Mouse (Mus musculus) MEL (cell line): ENCODE data around the gene Rpp14.

ENCODE experiments used
- CTCF ChIP-seq, 3 experiments: IDR thresholded peaks in 2 of 3; conservative IDR thresholded peaks in 1 of 3; 2 replicates each; pipeline ENCODE4 v1.5.1; 2011 to 2012; ENCODE audit warnings: low read length in 3 of 3, low read depth in 2 of 3, mild to moderate bottlenecking in 2 of 3, improper control_type of control experiment in 1 of 3, inconsistent platforms in 1 of 3, mixed read lengths in 1 of 3, moderate library complexity in 1 of 3; ENCODE audit not compliant: control insufficient read depth in 1 of 3, insufficient read depth in 1 of 3, poor library complexity in 1 of 3, severe bottlenecking in 1 of 3
- POLR2A ChIP-seq, 2 experiments: IDR thresholded peaks; 2 replicates each; pipeline ENCODE4 v1.6.1; 2011 to 2012; ENCODE audit warnings: low read length in 2 of 2, mild to moderate bottlenecking in 2 of 2, control low read depth in 1 of 2, improper control_type of control experiment in 1 of 2, low read depth in 1 of 2, moderate library complexity in 1 of 2; ENCODE audit not compliant: control insufficient read depth in 1 of 2, insufficient read depth in 1 of 2, poor library complexity in 1 of 2
- USF1 ChIP-seq: IDR thresholded peaks from 2 replicates; pipeline ENCODE4 v1.6.1; 2014; ENCODE audit warnings: low read depth, mild to moderate bottlenecking, inconsistent platforms, low read length, improper control_type of control experiment, moderate library complexity

GRCm38 (mm10) chr14:8127971-8128370 is 47.8 kb downstream of the Rpp14 start:
- no peak for TF ChIP-seq CTCF (IDR thresholded peaks at IDR 0.05 in 2 of 3, conservative IDR thresholded peaks at IDR 0.05 in 1 of 3; ENCODE audit: control insufficient read depth in 1 of 3, insufficient read depth in 1 of 3, low read depth in 2 of 3, low read length in 3 of 3, poor library complexity in 1 of 3, severe bottlenecking in 1 of 3)
- TF ChIP-seq POLR2A (IDR thresholded peaks at IDR 0.05; ENCODE audit: control insufficient read depth in 1 of 2, insufficient read depth in 1 of 2, low read depth in 1 of 2, low read length in 2 of 2, poor library complexity in 1 of 2): no peak
- no peak for TF ChIP-seq USF1
